Mouse (Mus musculus) stomach, embryonic 16.5 days (tissue): Measurements from ENCODE around the gene Rabep1. TPM values are rescaled to one million over a fixed set of nuclear protein-coding genes. Genes with fewer than 3 reads are reported as not detected.

Experiments used
- ATAC-seq: fragments of 200-750 bp; cut with Nextera tagmentation; 2 replicates; pipeline ENCODE4 v1.8.0; 2017; ENCODE audit warnings: moderate number of reproducible peaks, moderate TSS enrichment; ENCODE audit not compliant: insufficient read depth, low FRiP score
- H3K27ac ChIP-seq: fragments of 300-500 bp; sonication (generic); 2 replicates; pipeline ENCODE4 v1.5.1; 2014; ENCODE audit warnings: low read length
- H3K27me3 ChIP-seq: fragments of 300-500 bp; sonication (generic); 2 replicates; pipeline ENCODE4 v1.6.1; 2014; ENCODE audit warnings: low read length, control low read depth, mixed read lengths; ENCODE audit not compliant: control insufficient read depth, insufficient read depth
- H3K36me3 ChIP-seq: fragments of 300-500 bp; sonication (generic); 2 replicates; pipeline ENCODE4 v1.6.1; 2014; ENCODE audit warnings: low read length; ENCODE audit not compliant: control insufficient read depth, insufficient read depth
- H3K4me1 ChIP-seq: fragments of 300-500 bp; sonication (generic); 2 replicates; pipeline ENCODE4 v1.6.1; 2014; ENCODE audit warnings: low read length, control low read depth, mixed read lengths; ENCODE audit not compliant: control insufficient read depth, insufficient read depth
- H3K4me2 ChIP-seq: fragments of 300-500 bp; sonication (generic); 2 replicates; pipeline ENCODE4 v1.6.1; 2014; ENCODE audit warnings: low read depth, low read length, mixed read lengths
- H3K4me3 ChIP-seq: fragments of 300-500 bp; sonication (generic); replicated peaks from 2 replicates; pipeline ENCODE4 v1.5.1; 2014; ENCODE audit warnings: mild to moderate bottlenecking, low read length
- H3K9ac ChIP-seq: fragments of 300-500 bp; sonication (generic); 2 replicates; pipeline ENCODE4 v1.6.1; 2014; ENCODE audit warnings: low read length
- H3K9me3 ChIP-seq: fragments of 300-500 bp; sonication (generic); replicated peaks from 2 replicates; pipeline ENCODE4 v1.6.1; 2016; ENCODE audit warnings: low read length, control low read depth; ENCODE audit not compliant: control insufficient read depth
- WGBS: fragments of 180-500 bp; shearing (Covaris S2); extraction: QIAGEN DNeasy Blood & Tissue Kit; methylation state at CpG from one replicate; pipeline ENCODE4 v1.1.7; 2014; 5-methylcytosine and 5-hydroxymethylcytosine counted together
- polyA plus RNA-seq: library from polyadenylated mRNA; unstranded; fragments of >200 nt; fragmentation: Nextera tagmentation; extraction: Ambion mirVana; gene quantifications from 2 replicates; pipeline ENCODE4 v1.2.1, GENCODE M21; 2015

Gene Rabep1
- polyA plus RNA-seq, 1 experiment from 2014 or later = 27.5 TPM

GRCm38 (mm10) chr11:70826207-70826606, 18.4 kb upstream of the Rabep1 start:
- WGBS = 86% methylated on average over 2 of the region's 2 CpGs
- H3K36me3 ChIP-seq = no peaks in the 10 kb centered on the region
- H3K4me2 ChIP-seq = no peak overlapping the region
- no peaks in the 10 kb centered on the region for H3K27me3 ChIP-seq
- ATAC-seq = no peak
- no peaks in the 10 kb centered on the region for H3K9me3 ChIP-seq
- H3K27ac ChIP-seq = no peak overlapping the region
- no peak overlapping the region for H3K9ac ChIP-seq
- H3K4me1 ChIP-seq = no peaks in the 10 kb centered on the region
- H3K4me3 ChIP-seq = no peak overlapping the region

DNA sequence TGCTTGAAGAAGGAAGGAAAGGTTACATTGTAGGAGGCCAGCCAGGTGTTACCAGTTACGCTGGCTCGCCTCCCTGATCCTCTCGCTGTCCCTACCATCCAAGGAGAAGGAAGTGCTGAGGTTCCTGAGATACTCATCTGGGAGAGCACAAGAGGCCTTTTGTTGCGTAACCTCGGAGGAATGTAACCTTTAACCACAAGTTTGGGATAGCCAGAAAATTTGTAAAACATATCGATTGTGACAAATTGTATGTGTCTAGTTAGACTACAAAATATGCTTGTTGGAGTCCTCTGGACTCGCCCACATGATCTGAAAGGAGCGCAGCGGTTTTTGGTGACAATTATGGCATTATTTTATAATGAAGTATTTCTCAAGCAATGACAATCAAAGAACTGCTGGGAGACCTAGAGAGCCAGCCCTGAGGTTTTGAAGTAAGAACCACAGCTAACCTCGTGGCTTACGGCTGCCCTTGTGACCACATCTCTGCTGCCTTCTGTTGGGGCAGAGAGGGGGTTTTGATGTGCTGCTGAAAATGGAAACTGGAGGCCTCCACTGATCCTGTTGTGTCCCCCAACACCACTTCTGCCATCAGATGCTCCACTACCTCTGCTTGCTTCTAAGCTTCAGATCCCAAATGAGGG, 15.5 kb upstream of the Rabep1 start:
- Histone ChIP-seq H3K9ac (no peak overlapping the region), H3K9me3 (no peaks in the 10 kb centered on the region), H3K4me3 (no peak overlapping the region), H3K27ac (no peak overlapping the region), H3K27me3 (no peaks in the 10 kb centered on the region), H3K4me1 (no peaks in the 10 kb centered on the region), H3K36me3 (no peaks in the 10 kb centered on the region), H3K4me2 (no peak overlapping the region)
- 73% methylated on average over 11 of the region's 11 CpGs for WGBS
- no peak for ATAC-seq

DNA sequence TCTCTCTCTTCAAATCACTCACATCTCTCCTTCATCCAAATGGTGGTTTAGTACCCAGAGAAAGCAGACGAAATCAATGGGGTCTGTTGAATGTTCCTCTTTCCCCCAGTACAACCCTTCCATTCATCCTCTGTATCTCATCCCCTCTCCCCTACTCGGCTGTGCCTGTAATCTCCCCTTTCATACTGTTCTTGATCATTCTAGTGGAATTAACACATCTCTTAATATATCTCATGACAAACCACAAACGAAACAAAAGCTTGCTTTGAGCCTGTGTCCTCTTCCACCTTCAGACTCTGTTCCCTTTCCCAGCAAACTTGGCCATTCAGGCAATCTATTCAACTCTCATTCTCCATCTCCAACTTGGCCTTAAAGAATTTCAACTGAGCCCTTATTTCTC, 13.4 kb upstream of the Rabep1 start:
- H3K27me3 ChIP-seq = no peaks in the 10 kb centered on the region
- 68% methylated on average over 3 of the region's 3 CpGs for WGBS
- no peaks in the 10 kb centered on the region for H3K4me1 ChIP-seq
- no peak for ATAC-seq
- H3K27ac ChIP-seq = no peak overlapping the region
- no peak overlapping the region for H3K9ac ChIP-seq
- H3K9me3 ChIP-seq = no peaks in the 10 kb centered on the region
- H3K4me3 ChIP-seq = no peak overlapping the region
- H3K4me2 ChIP-seq = no peak overlapping the region
- no peaks in the 10 kb centered on the region for H3K36me3 ChIP-seq

DNA sequence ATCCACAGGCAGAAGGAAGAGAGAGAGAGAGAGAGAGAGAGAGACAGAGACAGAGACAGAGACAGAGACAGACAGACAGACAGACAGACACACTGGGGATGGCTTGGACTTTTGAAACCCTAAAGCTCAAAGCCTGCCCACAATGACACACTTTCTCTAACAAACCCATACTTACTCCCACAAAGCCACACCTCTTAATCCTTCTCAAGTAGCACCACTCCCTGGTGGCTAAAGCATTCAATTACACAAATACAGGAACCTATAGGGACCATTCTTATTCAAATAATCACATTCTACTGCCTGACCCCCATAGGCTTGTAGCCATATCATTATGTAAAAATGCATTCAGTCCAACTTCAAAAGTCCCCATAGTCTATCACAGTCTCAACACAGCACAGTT, 11.2 kb upstream of the Rabep1 start:
- Histone ChIP-seq H3K4me1 (no peaks in the 10 kb centered on the region), H3K4me2 (no peak overlapping the region), H3K27ac (no peak overlapping the region), H3K36me3 (no peaks in the 10 kb centered on the region), H3K9me3 (no peaks in the 10 kb centered on the region), H3K4me3 (no peak overlapping the region), H3K9ac (no peak overlapping the region), H3K27me3 (no peaks in the 10 kb centered on the region)
- no peak for ATAC-seq

DNA sequence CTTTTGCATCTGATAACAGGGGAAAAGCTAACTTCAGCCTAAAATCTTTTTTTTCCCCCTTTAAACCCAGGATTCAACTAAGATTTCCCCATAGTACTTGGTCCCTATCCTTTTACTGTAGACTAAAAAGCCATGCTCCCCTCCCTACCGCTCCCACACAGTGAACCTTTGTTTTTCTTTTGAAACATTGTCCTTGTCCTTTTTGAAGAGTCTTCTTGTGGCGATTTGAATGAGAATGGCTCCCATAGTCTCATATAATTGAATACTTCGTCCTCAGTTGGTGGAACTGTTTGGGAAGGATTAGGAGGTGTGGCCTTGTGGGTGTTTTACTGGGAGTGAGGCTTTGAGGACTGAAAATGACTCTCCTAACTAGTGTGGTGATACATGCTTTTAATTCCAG, 10.7 kb upstream of the Rabep1 start:
- no peaks in the 10 kb centered on the region for H3K27me3 ChIP-seq
- no peak for ATAC-seq
- no peak overlapping the region for H3K4me3 ChIP-seq
- H3K4me2 ChIP-seq = no peak overlapping the region
- 75% methylated on average over 3 of the region's 3 CpGs for WGBS
- no peaks in the 10 kb centered on the region for H3K36me3 ChIP-seq
- H3K27ac ChIP-seq = no peak overlapping the region
- H3K9ac ChIP-seq = no peak overlapping the region
- H3K9me3 ChIP-seq = no peaks in the 10 kb centered on the region
- H3K4me1 ChIP-seq = no peaks in the 10 kb centered on the region

DNA sequence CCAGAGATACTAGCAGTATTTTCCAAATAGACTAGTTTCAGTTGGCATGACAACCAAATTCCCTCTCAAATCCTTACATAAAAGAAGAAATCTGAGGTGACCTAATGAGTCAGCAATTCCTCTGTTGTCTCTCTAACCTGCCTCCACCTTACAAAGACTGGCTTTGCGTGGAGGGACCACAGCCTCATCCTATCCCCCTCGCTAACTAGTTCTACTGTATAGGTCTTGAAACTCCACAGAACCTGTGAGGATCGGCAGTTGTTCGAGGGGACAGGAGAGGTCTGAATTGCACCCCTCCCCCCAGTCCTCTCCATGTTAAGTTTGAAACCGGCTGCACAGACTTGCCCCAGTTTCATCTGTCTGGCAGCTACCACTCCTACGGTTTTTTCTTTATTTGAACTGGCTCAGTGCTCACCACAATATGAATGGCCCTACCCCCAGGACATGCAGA, 9.2 kb upstream of the Rabep1 start:
- Histone ChIP-seq H3K4me2 (no peak overlapping the region), H3K27ac (no peak overlapping the region), H3K36me3 (no peaks in the 10 kb centered on the region), H3K9me3 (no peaks in the 10 kb centered on the region), H3K4me3 (no peak overlapping the region), H3K4me1 (no peaks in the 10 kb centered on the region), H3K9ac (no peak overlapping the region), H3K27me3 (no peaks in the 10 kb centered on the region)
- no peak for ATAC-seq
- 58% methylated on average over 6 of the region's 6 CpGs for WGBS

DNA sequence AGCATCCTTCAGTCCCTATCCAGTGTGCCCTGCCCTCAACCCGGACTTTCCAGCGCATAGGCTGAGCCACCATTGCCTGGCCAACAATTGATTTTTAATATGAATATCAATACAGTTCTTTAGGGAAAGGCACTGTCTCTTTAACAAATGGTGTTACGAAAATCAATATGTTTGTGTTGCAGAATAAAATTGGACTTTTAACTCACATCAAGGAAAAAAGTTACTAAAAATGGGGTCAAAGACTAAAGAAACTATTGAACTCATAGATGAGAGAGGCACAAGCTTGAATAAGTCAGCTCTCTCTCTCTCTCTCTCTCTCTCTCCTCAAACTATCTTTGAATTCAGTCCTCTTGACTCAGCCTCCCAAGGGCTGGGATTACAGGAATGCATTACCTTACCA, 7.5 kb upstream of the Rabep1 start:
- Histone ChIP-seq H3K9me3 (no peaks in the 10 kb centered on the region), H3K36me3 (no peaks in the 10 kb centered on the region), H3K4me2 (no peak overlapping the region), H3K27me3 (no peaks in the 10 kb centered on the region), H3K9ac (no peak overlapping the region), H3K4me1 (no peaks in the 10 kb centered on the region), H3K27ac (no peak overlapping the region), H3K4me3 (no peak overlapping the region)
- 89% methylated on average over 3 of the region's 3 CpGs for WGBS
- ATAC-seq = no peak

DNA sequence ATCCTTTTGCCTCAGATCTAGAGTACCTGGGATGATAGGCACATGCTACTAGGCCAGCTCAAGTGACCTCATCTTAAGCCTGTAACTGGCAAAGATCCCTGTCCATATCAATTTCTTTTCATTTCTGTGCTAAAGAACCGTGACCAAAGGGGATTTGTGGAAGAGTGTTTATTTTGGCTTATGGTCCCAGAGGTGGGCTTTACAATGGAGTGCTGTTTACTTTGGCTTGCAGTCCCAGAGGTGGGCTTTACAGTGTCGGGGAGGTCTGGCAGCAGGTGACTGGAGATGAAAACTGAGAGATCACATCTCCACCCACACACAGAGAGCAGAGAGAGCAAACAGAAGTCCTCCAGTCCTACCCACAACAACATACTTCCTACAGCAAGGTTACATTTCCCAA, 6.0 kb upstream of the Rabep1 start:
- H3K9me3 ChIP-seq = no peaks in the 10 kb centered on the region
- H3K36me3 ChIP-seq = no peaks in the 10 kb centered on the region
- H3K4me1 ChIP-seq = no peaks in the 10 kb centered on the region
- H3K9ac ChIP-seq = no peak overlapping the region
- no peaks in the 10 kb centered on the region for H3K27me3 ChIP-seq
- 29% methylated on average over 2 of the region's 2 CpGs for WGBS
- ATAC-seq = no peak
- no peak overlapping the region for H3K4me2 ChIP-seq
- H3K27ac ChIP-seq = no peak overlapping the region
- H3K4me3 ChIP-seq = no peak overlapping the region

GRCm38 (mm10) chr11:70842983-70843382, 1.6 kb upstream of the Rabep1 start:
- Histone ChIP-seq H3K9me3 (no peaks in the 10 kb centered on the region), H3K4me1 (peaks cover 17% of the 10 kb centered on the region; the same call in 1 of the 2 replicates), H3K27me3 (no peaks in the 10 kb centered on the region), H3K9ac (no peak overlapping the region), H3K27ac (no peak overlapping the region), H3K36me3 (no peaks in the 10 kb centered on the region), H3K4me2 (no peak overlapping the region), H3K4me3 (no peak overlapping the region)
- WGBS = 60% methylated on average over 4 of the region's 4 CpGs
- no peak for ATAC-seq
